Mouse (Mus musculus): ENCODE data around the gene Polr2c. TPM values are rescaled to one million over a fixed set of nuclear protein-coding genes. Genes with fewer than 3 reads are reported as not detected.
A peak's percentile ranks its signal among the peaks of the same experiment; 100 is the strongest.

Gene Polr2c
- polyA plus RNA-seq, 1 experiment from 2014 or later = 145 TPM

GRCm38 (mm10) chr8:94872156-94872555 is 14.9 kb downstream of the Polr2c start:
- Histone ChIP-seq H3K27ac (no peak overlapping the region), H3K4me3 (no peak overlapping the region), H3K4me2 (replicated peaks) (no peak overlapping the region), H3K9me3 (no peaks in the 10 kb centered on the region), H3K9ac (no peak overlapping the region), H3K4me1 (peaks cover 42% of the 10 kb centered on the region), H3K36me3 (0 out of 2 replicates have a peak, but pooled peaks cover under 1% of the 10 kb centered on the region), H3K27me3 (peaks cover 20% of the 10 kb centered on the region)
- ATAC-seq (ENCODE audit: insufficient number of reproducible peaks, insufficient read depth, low FRiP score, low TSS enrichment) = no peak
- WGBS = 15% methylated on average over 3 of the region's 3 CpGs

GRCm38 (mm10) chr8:94872576-94872975 is 15.3 kb downstream of the Polr2c start:
- Histone ChIP-seq H3K9ac (no peak overlapping the region), H3K27me3 (peaks cover 20% of the 10 kb centered on the region), H3K27ac (no peak overlapping the region), H3K4me3 (no peak overlapping the region), H3K36me3 (no peaks in the 10 kb centered on the region), H3K4me2 (replicated peaks) (no peak overlapping the region), H3K4me1 (peaks cover 42% of the 10 kb centered on the region), H3K9me3 (no peaks in the 10 kb centered on the region)
- 46% methylated on average over 2 of the region's 2 CpGs for WGBS
- no peak for ATAC-seq (ENCODE audit: insufficient number of reproducible peaks, insufficient read depth, low FRiP score, low TSS enrichment)

GRCm38 (mm10) chr8:94874358-94874757 is 17.1 kb downstream of the Polr2c start:
- Histone ChIP-seq H3K9me3 (no peaks in the 10 kb centered on the region), H3K27ac (no peak overlapping the region), H3K9ac (no peak overlapping the region), H3K27me3 (peaks cover 20% of the 10 kb centered on the region), H3K4me2 (replicated peaks) (no peak overlapping the region), H3K4me3 (peak overlapping the region; percentile 64; the same call in 1 of the 2 replicates), H3K36me3 (no peaks in the 10 kb centered on the region), H3K4me1 (peaks cover 42% of the 10 kb centered on the region)
- ATAC-seq (ENCODE audit: insufficient number of reproducible peaks, insufficient read depth, low FRiP score, low TSS enrichment) = no peak
- 14% methylated on average over 6 of the region's 6 CpGs for WGBS

- Histone ChIP-seq H3K9me3 (no peaks in the 10 kb centered on the region), H3K4me2 (replicated peaks) (peak overlapping the region; percentile 90), H3K9ac (peak overlapping the region; percentile 65), H3K4me1 (peaks cover 33% of the 10 kb centered on the region), H3K27ac (no peak overlapping the region; the same call in 1 of the 2 replicates), H3K4me3 (peak overlapping the region; percentile 64), H3K36me3 (no peaks in the 10 kb centered on the region), H3K27me3 (peaks cover 14% of the 10 kb centered on the region)
- 14% methylated on average over 17 of the region's 17 CpGs for WGBS
- no peak for ATAC-seq (ENCODE audit: insufficient number of reproducible peaks, insufficient read depth, low FRiP score, low TSS enrichment)
These were observed 18.0 kb downstream of the Polr2c start for GRCm38 (mm10) chr8:94875096-94875870.

- ATAC-seq (ENCODE audit: insufficient number of reproducible peaks, insufficient read depth, low FRiP score, low TSS enrichment) = no peak
- Histone ChIP-seq H3K9ac (peak overlapping the region; percentile 65), H3K9me3 (no peaks in the 10 kb centered on the region), H3K4me3 (peak overlapping the region; percentile 64), H3K4me1 (peaks cover 29% of the 10 kb centered on the region), H3K36me3 (no peaks in the 10 kb centered on the region), H3K27ac (peak overlapping the region; percentile 63; the same call in 1 of the 2 replicates), H3K4me2 (replicated peaks) (peak overlapping the region; percentile 90), H3K27me3 (peaks cover 14% of the 10 kb centered on the region)
- 0% methylated on average over 15 of the region's 20 CpGs for WGBS
These were observed 18.6 kb downstream of the Polr2c start for GRCm38 (mm10) chr8:94875871-94876150.

- H3K36me3 ChIP-seq = no peaks in the 10 kb centered on the region
- no peaks in the 10 kb centered on the region for H3K9me3 ChIP-seq
- H3K4me3 ChIP-seq = peak within 1 kb of the TSS; percentile 64
- H3K9ac ChIP-seq = peak within 1 kb of the TSS; percentile 65
- H3K27me3 ChIP-seq = peaks cover 14% of the 10 kb centered on the region
- WGBS = under 1% methylated on average over 28 of the region's 37 CpGs
- peak; percentile 59; the same call in 1 of the 2 replicates for ATAC-seq (ENCODE audit: insufficient number of reproducible peaks, insufficient read depth, low FRiP score, low TSS enrichment)
- peaks cover 27% of the 10 kb centered on the region for H3K4me1 ChIP-seq
- peak within 1 kb of the TSS; percentile 90 for H3K4me2 ChIP-seq (replicated peaks)
- H3K27ac ChIP-seq = peak within 1 kb of the TSS; percentile 63; the same call in 1 of the 2 replicates
These were observed 19.0 kb downstream of the Polr2c start, which contains the start of gene Dok4 for GRCm38 (mm10) chr8:94876197-94876730. Gene Dok4, minus strand, starts transcription at chr8:94876330.

- peaks cover 21% of the 10 kb centered on the region for H3K4me1 ChIP-seq
- 43% methylated on average over 3 of the region's 3 CpGs for WGBS
- H3K9ac ChIP-seq = no peak overlapping the region
- H3K9me3 ChIP-seq = no peaks in the 10 kb centered on the region
- H3K4me3 ChIP-seq = no peak overlapping the region
- H3K27ac ChIP-seq = no peak overlapping the region
- ATAC-seq (ENCODE audit: insufficient number of reproducible peaks, insufficient read depth, low FRiP score, low TSS enrichment) = no peak
- H3K4me2 ChIP-seq (replicated peaks) = peak overlapping the region; percentile 90
- H3K27me3 ChIP-seq = peaks cover 14% of the 10 kb centered on the region
- H3K36me3 ChIP-seq = no peaks in the 10 kb centered on the region
These were observed 19.6 kb downstream of the Polr2c start for GRCm38 (mm10) chr8:94876820-94877219.

GRCm38 (mm10) chr8:94880742-94881141 is 23.5 kb downstream of the Polr2c start:
- Histone ChIP-seq H3K27me3 (no peaks in the 10 kb centered on the region; the same call in 1 of the 2 replicates), H3K36me3 (no peaks in the 10 kb centered on the region), H3K9ac (no peak overlapping the region), H3K4me2 (replicated peaks) (no peak overlapping the region), H3K9me3 (no peaks in the 10 kb centered on the region), H3K27ac (no peak overlapping the region), H3K4me1 (no peaks in the 10 kb centered on the region), H3K4me3 (no peak overlapping the region)
- WGBS = 75% methylated on average over 4 of the region's 4 CpGs
- ATAC-seq (ENCODE audit: insufficient number of reproducible peaks, insufficient read depth, low FRiP score, low TSS enrichment) = no peak

- no peak overlapping the region for H3K27ac ChIP-seq
- WGBS = 37% methylated on average over 14 of the region's 14 CpGs
- no peaks in the 10 kb centered on the region for H3K36me3 ChIP-seq
- H3K4me1 ChIP-seq = no peaks in the 10 kb centered on the region
- H3K4me3 ChIP-seq = no peak overlapping the region
- no peak overlapping the region for H3K4me2 ChIP-seq (replicated peaks)
- H3K9me3 ChIP-seq = no peaks in the 10 kb centered on the region
- no peak overlapping the region for H3K9ac ChIP-seq
- H3K27me3 ChIP-seq = no peaks in the 10 kb centered on the region
- no peak for ATAC-seq (ENCODE audit: insufficient number of reproducible peaks, insufficient read depth, low FRiP score, low TSS enrichment)
These were observed 31.3 kb downstream of the Polr2c start for GRCm38 (mm10) chr8:94888383-94889036.

- no peak for ATAC-seq (ENCODE audit: insufficient number of reproducible peaks, insufficient read depth, low FRiP score, low TSS enrichment)
- Histone ChIP-seq H3K27me3 (no peaks in the 10 kb centered on the region), H3K27ac (no peak overlapping the region), H3K9me3 (no peaks in the 10 kb centered on the region), H3K4me1 (no peaks in the 10 kb centered on the region), H3K4me2 (replicated peaks) (no peak overlapping the region), H3K4me3 (no peak overlapping the region), H3K9ac (no peak overlapping the region), H3K36me3 (no peaks in the 10 kb centered on the region)
- WGBS = 43% methylated on average over 2 of the region's 2 CpGs
These were observed 35.7 kb downstream of the Polr2c start for GRCm38 (mm10) chr8:94892917-94893316.

- H3K4me3 ChIP-seq = no peak overlapping the region
- H3K9me3 ChIP-seq = no peaks in the 10 kb centered on the region
- no peak overlapping the region for H3K27ac ChIP-seq
- H3K27me3 ChIP-seq = no peaks in the 10 kb centered on the region
- H3K4me1 ChIP-seq = peaks cover 16% of the 10 kb centered on the region
- no peak for ATAC-seq (ENCODE audit: insufficient number of reproducible peaks, insufficient read depth, low FRiP score, low TSS enrichment)
- H3K9ac ChIP-seq = 0 out of 2 replicates have a peak overlapping the region, but pooled peaks have one; percentile 7
- H3K4me2 ChIP-seq (replicated peaks) = peak overlapping the region; percentile 36
- H3K36me3 ChIP-seq = peaks cover 23% of the 10 kb centered on the region
- WGBS = 12% methylated on average over 11 of the region's 11 CpGs
These were observed 42.0 kb downstream of the Polr2c start for GRCm38 (mm10) chr8:94899262-94899661.

- Histone ChIP-seq H3K27me3 (no peaks in the 10 kb centered on the region), H3K9ac (no peak overlapping the region), H3K4me1 (peaks cover 19% of the 10 kb centered on the region), H3K36me3 (peaks cover 37% of the 10 kb centered on the region), H3K4me3 (no peak overlapping the region), H3K27ac (no peak overlapping the region), H3K9me3 (no peaks in the 10 kb centered on the region), H3K4me2 (replicated peaks) (no peak overlapping the region)
- ATAC-seq (ENCODE audit: insufficient number of reproducible peaks, insufficient read depth, low FRiP score, low TSS enrichment) = no peak
- 13% methylated on average over 6 of the region's 6 CpGs for WGBS
These were observed 43.4 kb downstream of the Polr2c start for GRCm38 (mm10) chr8:94900617-94901016.

Measured in embryonic facial prominence, embryonic 12.5 days (tissue).